ENCODE assay signal across 10 mouse cellular contexts in the genomic region with DNA sequence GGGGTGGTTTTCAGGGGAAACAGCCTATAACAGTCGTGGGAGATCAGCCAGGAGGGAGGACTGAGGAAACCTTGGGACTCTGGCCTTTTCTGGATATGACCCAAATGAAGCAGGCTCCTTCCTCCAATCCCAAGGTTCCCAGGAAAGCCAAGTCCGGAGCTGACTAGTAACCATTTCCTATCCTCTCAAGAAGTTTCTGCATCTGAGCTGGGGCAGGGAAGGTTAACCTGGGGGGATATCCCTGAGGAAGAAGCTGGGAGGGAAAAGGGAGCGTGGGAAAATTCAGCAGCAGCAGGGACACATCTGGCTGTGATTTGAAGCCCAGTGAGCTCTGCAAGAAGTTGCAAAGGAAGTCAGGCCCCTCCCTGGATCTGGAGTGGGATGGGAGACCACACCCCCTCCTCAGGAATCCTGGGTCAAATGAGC. TPM values are rescaled to one million over a fixed set of nuclear protein-coding genes. Genes with fewer than 3 reads are reported as not detected.
DNase-seq lines count a peak whose midpoint lies in the region; ATAC-seq lines count a peak whose summit lies in the region.
"Had no signal": no experiment of that assay in that cellular context is flagged by ENCODE, and none has a peak within 500 bp of the region (broad histone marks: within the 10 kb centered on the region; RNA-seq: fewer than 3 reads in every experiment).

No protein-coding gene starts in this region.

- no peaks in the 10 kb centered on the region for H3K27me3 ChIP-seq in hindbrain, embryonic 15.5 days
- H3K27me3 ChIP-seq in hindbrain, embryonic 12.5 days, result no peaks in the 10 kb centered on the region
- H3K27me3 ChIP-seq in embryonic facial prominence, embryonic 13.5 days, result no peaks in the 10 kb centered on the region
- H3K27me3 ChIP-seq: Patski had no signal

- H3K9ac ChIP-seq in hindbrain, embryonic 15.5 days, result no peak overlapping the region
- no peak overlapping the region for H3K9ac ChIP-seq in hindbrain, embryonic 12.5 days
- peak overlapping the region; percentile 36; the same call in 1 of the 2 replicates for H3K9ac ChIP-seq in embryonic facial prominence, embryonic 13.5 days

- H3K4me2 ChIP-seq in hindbrain, embryonic 15.5 days, result no peak overlapping the region
- H3K4me2 ChIP-seq in hindbrain, embryonic 12.5 days (replicated peaks), result no peak overlapping the region
- H3K4me2 ChIP-seq in embryonic facial prominence, embryonic 13.5 days, result no peak overlapping the region; the same call in 1 of the 2 replicates

- peak overlapping the region; percentile 78 for H3K27ac ChIP-seq in hindbrain, embryonic 15.5 days (replicated peaks)
- H3K27ac ChIP-seq in hindbrain, embryonic 12.5 days, result no peak overlapping the region
- H3K27ac ChIP-seq in embryonic facial prominence, embryonic 13.5 days, result peak overlapping the region; percentile 7; the same call in 1 of the 2 replicates

- no peak overlapping the region for H3K4me3 ChIP-seq in hindbrain, embryonic 15.5 days
- no peak overlapping the region for H3K4me3 ChIP-seq in hindbrain, embryonic 12.5 days
- no peak overlapping the region for H3K4me3 ChIP-seq in embryonic facial prominence, embryonic 13.5 days

- H3K4me1 ChIP-seq in hindbrain, embryonic 15.5 days (replicated peaks), result peaks cover 62% of the 10 kb centered on the region
- peaks cover 36% of the 10 kb centered on the region for H3K4me1 ChIP-seq in hindbrain, embryonic 12.5 days
- H3K4me1 ChIP-seq in embryonic facial prominence, embryonic 13.5 days, result peaks cover 39% of the 10 kb centered on the region

- H3K36me3 ChIP-seq in hindbrain, embryonic 15.5 days, result no peaks in the 10 kb centered on the region; the same call in 1 of the 2 replicates
- H3K36me3 ChIP-seq in hindbrain, embryonic 12.5 days, result peaks cover 25% of the 10 kb centered on the region
- peaks cover 28% of the 10 kb centered on the region for H3K36me3 ChIP-seq in embryonic facial prominence, embryonic 13.5 days

- ATAC-seq in hindbrain, embryonic 15.5 days (ENCODE audit: low FRiP score, low read depth), result no peak
- no peak for ATAC-seq in hindbrain, embryonic 12.5 days (ENCODE audit: low FRiP score)
- no peak for ATAC-seq in embryonic facial prominence, embryonic 13.5 days (ENCODE audit: insufficient number of reproducible peaks, insufficient read depth, low FRiP score, low TSS enrichment, low read depth)
- ATAC-seq in CD4-positive, CD25-positive, alpha-beta regulatory T cell, adult 4 months, result no peak
- ATAC-seq in erythroid progenitor cell, adult 5-6 weeks (replicated peaks; ENCODE audit: low FRiP score, poor library complexity, severe bottlenecking), result no peak
- ATAC-seq: Patski had no signal

- H3K9me3 ChIP-seq in hindbrain, embryonic 15.5 days, result no peaks in the 10 kb centered on the region
- H3K9me3 ChIP-seq in hindbrain, embryonic 12.5 days (replicated peaks), result no peaks in the 10 kb centered on the region
- no peaks in the 10 kb centered on the region for H3K9me3 ChIP-seq in embryonic facial prominence, embryonic 13.5 days

- 71% methylated on average over 3 of the region's 3 CpGs for WGBS in hindbrain, embryonic 15.5 days
- WGBS in hindbrain, embryonic 12.5 days, result 74% methylated on average over 3 of the region's 3 CpGs
- WGBS in embryonic facial prominence, embryonic 13.5 days, result 29% methylated on average over 3 of the region's 3 CpGs

- DNase-seq in R1 (ENCODE audit: low read depth, low spot score), result peak; percentile 69
- DNase-seq in kidney, adult 9 months, result peak; percentile 82
- DNase-seq in cerebellum, postnatal 4 days (ENCODE audit: low spot score in 2 of 2), result no peak

RNA-seq across cellular contexts. Expression of a gene that starts 1.9 kb away (rescaled TPM):
- polyA plus RNA-seq in hindbrain, embryonic 15.5 days (2015; fragmentation: Nextera tagmentation; extraction: Ambion mirVana), result 20.9 and 22.1 TPM in 2 replicates
- 11.3 and 15.7 TPM in 2 replicates for polyA plus RNA-seq in hindbrain, embryonic 12.5 days (2016; fragmentation: Nextera tagmentation; extraction: Ambion mirVana)
- 12.7 and 16.4 TPM in 2 replicates for polyA plus RNA-seq in embryonic facial prominence, embryonic 13.5 days (2015; fragmentation: Nextera tagmentation; extraction: Ambion mirVana)
- polyA plus RNA-seq in CD4-positive, CD25-positive, alpha-beta regulatory T cell, adult 4 months (2017; shearing (Covaris generic)), result 10 to 100 TPM; 12.4 to 23.7 TPM
- 11.7 TPM in 1 of 2 replicates, not detected in the other for total RNA-seq in erythroid progenitor cell, adult 5-6 weeks (2015; ENCODE audit: low replicate concordance)
- total RNA-seq in erythroid progenitor cell, adult 5-6 weeks (2017; ENCODE audit: low replicate concordance), result 20.1 TPM in 1 of 2 replicates, not detected in the other

RNA-seq across cellular contexts. Expression of a gene that starts 3.1 kb away (rescaled TPM):
- 266 and 268 TPM in 2 replicates for polyA plus RNA-seq in hindbrain, embryonic 15.5 days (2015; fragmentation: Nextera tagmentation; extraction: Ambion mirVana)
- 210 and 235 TPM in 2 replicates for polyA plus RNA-seq in hindbrain, embryonic 12.5 days (2016; fragmentation: Nextera tagmentation; extraction: Ambion mirVana)
- polyA plus RNA-seq in embryonic facial prominence, embryonic 13.5 days (2015; fragmentation: Nextera tagmentation; extraction: Ambion mirVana), result 206 and 216 TPM in 2 replicates
- 100 to 1,000 TPM; 227 to 233 TPM for polyA plus RNA-seq in CD4-positive, CD25-positive, alpha-beta regulatory T cell, adult 4 months (2017; shearing (Covaris generic))
- total RNA-seq in erythroid progenitor cell, adult 5-6 weeks (2015; ENCODE audit: low replicate concordance), result 49.0 and 51.2 TPM in 2 replicates
- total RNA-seq in erythroid progenitor cell, adult 5-6 weeks (2017; ENCODE audit: low replicate concordance), result 15.5 and 37.2 TPM in 2 replicates

RNA-seq across cellular contexts. Expression of a gene that starts 12.9 kb away (rescaled TPM):
- polyA plus RNA-seq in hindbrain, embryonic 15.5 days (2015; fragmentation: Nextera tagmentation; extraction: Ambion mirVana), result 8.9 TPM in 2 replicates
- 3.6 and 4.4 TPM in 2 replicates for polyA plus RNA-seq in hindbrain, embryonic 12.5 days (2016; fragmentation: Nextera tagmentation; extraction: Ambion mirVana)
- 1.2 and 2.0 TPM in 2 replicates for polyA plus RNA-seq in embryonic facial prominence, embryonic 13.5 days (2015; fragmentation: Nextera tagmentation; extraction: Ambion mirVana)
- polyA plus RNA-seq in CD4-positive, CD25-positive, alpha-beta regulatory T cell, adult 4 months (2017; shearing (Covaris generic)), result 1 to 10 TPM; 2.9 to 3.1 TPM
- total RNA-seq in erythroid progenitor cell, adult 5-6 weeks (2015; ENCODE audit: low replicate concordance), result not detected in 2 replicates
- total RNA-seq in erythroid progenitor cell, adult 5-6 weeks (2017; ENCODE audit: low replicate concordance), result not detected in 2 replicates
- total RNA-seq: hematopoietic stem cell, adult 5-6 weeks had no signal

RNA-seq across cellular contexts. Expression of a gene that starts 20.0 kb away (rescaled TPM):
- 262 and 274 TPM in 2 replicates for polyA plus RNA-seq in hindbrain, embryonic 15.5 days (2015; fragmentation: Nextera tagmentation; extraction: Ambion mirVana)
- 258 and 273 TPM in 2 replicates for polyA plus RNA-seq in hindbrain, embryonic 12.5 days (2016; fragmentation: Nextera tagmentation; extraction: Ambion mirVana)
- 663 and 674 TPM in 2 replicates for polyA plus RNA-seq in embryonic facial prominence, embryonic 13.5 days (2015; fragmentation: Nextera tagmentation; extraction: Ambion mirVana)
- polyA plus RNA-seq in CD4-positive, CD25-positive, alpha-beta regulatory T cell, adult 4 months (2017; shearing (Covaris generic)), result under 1 TPM; 0.51 to 0.65 TPM
- 57.4 and 85.1 TPM in 2 replicates for total RNA-seq in erythroid progenitor cell, adult 5-6 weeks (2015; ENCODE audit: low replicate concordance)
- 17.7 and 28.4 TPM in 2 replicates for total RNA-seq in erythroid progenitor cell, adult 5-6 weeks (2017; ENCODE audit: low replicate concordance)

RNA-seq across cellular contexts. Expression of a gene that starts 29.2 kb away (rescaled TPM):
- 8.6 and 8.9 TPM in 2 replicates for polyA plus RNA-seq in hindbrain, embryonic 15.5 days (2015; fragmentation: Nextera tagmentation; extraction: Ambion mirVana)
- polyA plus RNA-seq in hindbrain, embryonic 12.5 days (2016; fragmentation: Nextera tagmentation; extraction: Ambion mirVana), result 10.7 and 11.5 TPM in 2 replicates
- polyA plus RNA-seq in embryonic facial prominence, embryonic 13.5 days (2015; fragmentation: Nextera tagmentation; extraction: Ambion mirVana), result 7.0 and 8.3 TPM in 2 replicates
- polyA plus RNA-seq in CD4-positive, CD25-positive, alpha-beta regulatory T cell, adult 4 months (2017; shearing (Covaris generic)), result 1 to 10 TPM; 7.9 to 8.1 TPM
- total RNA-seq in erythroid progenitor cell, adult 5-6 weeks (2015; ENCODE audit: low replicate concordance), result 0.36 TPM in 1 of 2 replicates, not detected in the other
- total RNA-seq in erythroid progenitor cell, adult 5-6 weeks (2017; ENCODE audit: low replicate concordance), result not detected in 2 replicates

Comparison
In these comparisons a context has a peak if more than half of its experiments do, and no peak if none do; other contexts are left out.
1. DNase-seq: peak in R1 (single experiment) and kidney, adult 9 months (single experiment); none in cerebellum, postnatal 4 days (0 of 2).